Mouse (Mus musculus): ENCODE measurements at regions not wholly inside any gene's neighbourhood (a gene's known extent, or its start where the extent isn't known, plus 50 kb on each side); places are given as distances from the start of the nearest gene placed in this dataset.

DNA sequence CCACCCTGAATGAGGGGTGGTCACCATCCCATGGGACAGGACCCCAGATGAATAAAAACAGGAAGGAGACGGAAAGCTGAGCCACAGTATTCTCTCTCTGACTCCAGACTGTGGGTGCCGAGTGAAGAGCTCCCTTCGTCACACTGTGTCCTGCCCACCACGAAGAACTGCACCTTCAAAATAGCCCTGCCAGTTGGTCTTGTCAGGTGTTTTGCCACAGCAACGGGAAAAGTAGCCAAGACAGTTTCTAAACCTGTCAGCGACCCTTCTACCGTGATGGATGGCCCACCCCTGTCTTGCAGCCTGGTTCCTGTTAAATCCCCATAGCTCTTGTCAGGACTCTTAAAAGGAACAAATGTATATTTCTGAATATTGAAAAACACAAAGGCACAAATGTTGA, 72.3 kb downstream of the Tomm20 start:
- no peak for TF ChIP-seq CTCF (IDR thresholded peaks at IDR 0.05; ENCODE audit: insufficient read depth, low read depth, low read length)
- no peak for TF ChIP-seq POLR2A (IDR thresholded peaks at IDR 0.05; ENCODE audit: insufficient read depth, low read depth, low read length)

All from olfactory bulb, adult 2 months (tissue).